Mouse (Mus musculus): Measurements from ENCODE around the gene Srgap2.
"Not testable (repeated sequence)": the region's sequence is repeated elsewhere in the genome, so short reads cannot be mapped to it uniquely, and the experiment has no call there.

The Srgap2 gene

GRCm38 (mm10) chr1:131288938-131289337 lies 238.2 kb downstream of the Srgap2 start:
- DNase-seq (ENCODE audit: low read depth), result no peak

GRCm38 (mm10) chr1:131287267-131287666 lies 239.9 kb downstream of the Srgap2 start:
- DNase-seq (ENCODE audit: low read depth), result no peak

GRCm38 (mm10) chr1:131286803-131287202 lies 240.3 kb downstream of the Srgap2 start:
- DNase-seq (ENCODE audit: low read depth), result no peak

- no peak for DNase-seq (ENCODE audit: low read depth)
These were observed 242.5 kb downstream of the Srgap2 start for GRCm38 (mm10) chr1:131284616-131285015.

- DNase-seq (ENCODE audit: low read depth), result no peak
These were observed 243.0 kb downstream of the Srgap2 start for GRCm38 (mm10) chr1:131284167-131284566.

- no peak for DNase-seq (ENCODE audit: low read depth)
These were observed 245.4 kb downstream of the Srgap2 start for GRCm38 (mm10) chr1:131281731-131282130.

- DNase-seq (ENCODE audit: low read depth), result peak; percentile 75
These were observed 246.9 kb downstream of the Srgap2 start for GRCm38 (mm10) chr1:131280280-131280679.

GRCm38 (mm10) chr1:131279456-131279776 lies 247.7 kb downstream of the Srgap2 start, which contains the start of gene Ikbke:
Ikbke (minus strand) TSS chr1:131279606.
- DNase-seq (ENCODE audit: low read depth), result peak; percentile 45

GRCm38 (mm10) chr1:131278606-131279455 lies 248.3 kb downstream of the Srgap2 start:
- peak; percentile 63 for DNase-seq (ENCODE audit: low read depth)

- DNase-seq (ENCODE audit: low read depth), result no peak
These were observed 250.3 kb downstream of the Srgap2 start for GRCm38 (mm10) chr1:131276831-131277230.

GRCm38 (mm10) chr1:131275577-131275976 lies 251.6 kb downstream of the Srgap2 start:
- no peak for DNase-seq (ENCODE audit: low read depth)

GRCm38 (mm10) chr1:131274725-131275539 lies 252.2 kb downstream of the Srgap2 start:
- DNase-seq (ENCODE audit: low read depth), result no peak

- DNase-seq (ENCODE audit: low read depth), result peak; percentile 89
These were observed 257.2 kb downstream of the Srgap2 start for GRCm38 (mm10) chr1:131269797-131270578.

- no peak for DNase-seq (ENCODE audit: low read depth)
These were observed 258.4 kb downstream of the Srgap2 start for GRCm38 (mm10) chr1:131268776-131269175.

GRCm38 (mm10) chr1:131263905-131264304 lies 263.2 kb downstream of the Srgap2 start:
- DNase-seq (ENCODE audit: low read depth), result no peak

- DNase-seq (ENCODE audit: low read depth), result peak; percentile 82
These were observed 266.9 kb downstream of the Srgap2 start for GRCm38 (mm10) chr1:131260309-131260656.

- no peak for DNase-seq (ENCODE audit: low read depth)
These were observed 267.4 kb downstream of the Srgap2 start for GRCm38 (mm10) chr1:131259632-131260308.

GRCm38 (mm10) chr1:131257288-131257687 lies 269.9 kb downstream of the Srgap2 start:
- DNase-seq (ENCODE audit: low read depth), result no peak

- DNase-seq (ENCODE audit: low read depth), result not testable (repeated sequence)
These were observed 274.5 kb downstream of the Srgap2 start for GRCm38 (mm10) chr1:131252516-131253250.

- peak; percentile 63 for DNase-seq (ENCODE audit: low read depth)
These were observed 280.4 kb downstream of the Srgap2 start for GRCm38 (mm10) chr1:131246433-131247395.

Data from naive thymus-derived CD4-positive, alpha-beta T cell, adult 2 months (primary cell).